Mouse (Mus musculus): ENCODE data around the gene Gm20716.

Gene Gm20716

GRCm38 (mm10) chr2:168230026-168230728, at the start of gene Gm20716, which contains the start of the genes Dpm1 and Mocs3:
Gene Gm20716, minus strand, starts transcription at chr2:168230364.
Gene Dpm1, minus strand, starts transcription at chr2:168230591.
Gene Mocs3, plus strand, starts transcription at chr2:168230622.
- peak; percentile 85 for DNase-seq

DNA sequence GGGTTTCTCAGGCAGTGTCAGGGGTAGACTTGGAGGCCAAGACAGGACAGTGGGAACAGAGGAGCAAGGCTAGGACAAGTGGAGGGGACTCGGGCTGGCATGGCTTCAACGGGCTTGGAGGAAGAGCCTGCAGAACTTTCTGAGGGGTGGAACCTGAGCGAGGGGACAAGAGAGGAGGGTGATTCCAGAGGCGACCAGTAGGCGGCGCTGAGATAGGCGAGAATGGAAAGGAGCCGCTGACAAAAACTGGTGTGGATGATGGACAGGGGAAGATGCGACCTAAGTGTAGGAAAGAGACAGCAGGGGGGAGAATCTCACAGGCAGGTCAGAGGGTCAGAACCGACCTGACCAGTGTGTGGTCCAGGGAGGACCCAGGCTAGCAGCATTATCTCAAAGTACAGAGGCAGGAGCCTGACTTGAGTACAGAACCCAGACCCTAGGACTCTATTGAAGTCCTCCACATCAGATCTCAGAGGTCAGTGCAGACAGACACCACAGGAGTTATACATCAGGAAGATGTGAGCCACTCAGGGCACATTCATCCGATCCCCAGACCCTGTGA, 44.3 kb upstream of the Gm20716 start:
- DNase-seq, result no peak

DNA sequence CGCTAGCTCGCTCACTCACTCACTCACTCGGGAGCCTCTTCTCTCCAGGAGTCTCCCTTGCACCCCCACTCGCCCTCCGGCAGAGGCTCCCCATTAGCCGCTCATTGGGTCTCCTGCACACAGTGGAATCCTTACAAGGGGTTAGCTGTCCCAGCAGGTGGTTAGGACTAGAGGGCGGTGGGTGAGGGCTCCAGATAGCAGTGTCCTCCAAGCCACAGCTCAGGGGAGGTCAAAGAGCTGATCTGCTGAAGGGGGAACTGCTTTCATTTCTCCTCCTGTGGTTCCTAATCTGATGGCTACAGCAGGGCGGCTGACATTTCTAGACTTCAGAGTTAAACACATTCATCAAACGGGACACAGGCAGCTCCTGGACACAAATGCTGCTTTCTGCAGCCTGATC, 43.2 kb upstream of the Gm20716 start:
- DNase-seq, result no peak

DNA sequence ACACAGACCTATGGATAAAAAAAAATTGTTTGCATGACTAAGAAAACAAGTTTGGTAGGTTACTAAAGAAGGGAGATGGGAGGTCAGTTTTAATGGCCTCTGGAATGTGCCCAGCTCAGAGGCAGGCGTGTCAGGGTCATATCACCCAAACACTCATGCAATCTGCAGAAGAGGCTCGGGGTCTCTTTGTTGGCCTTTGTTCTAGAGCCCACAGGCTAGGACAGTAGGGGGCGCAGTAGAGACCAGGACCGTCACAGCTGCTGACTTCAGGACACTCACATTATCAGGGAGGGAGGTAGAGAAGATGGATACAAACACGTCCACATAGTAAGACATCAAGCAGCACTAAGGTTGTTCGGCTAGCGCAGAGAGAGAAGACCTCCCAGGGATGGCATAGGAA, 37.9 kb upstream of the Gm20716 start:
- no peak for DNase-seq

DNA sequence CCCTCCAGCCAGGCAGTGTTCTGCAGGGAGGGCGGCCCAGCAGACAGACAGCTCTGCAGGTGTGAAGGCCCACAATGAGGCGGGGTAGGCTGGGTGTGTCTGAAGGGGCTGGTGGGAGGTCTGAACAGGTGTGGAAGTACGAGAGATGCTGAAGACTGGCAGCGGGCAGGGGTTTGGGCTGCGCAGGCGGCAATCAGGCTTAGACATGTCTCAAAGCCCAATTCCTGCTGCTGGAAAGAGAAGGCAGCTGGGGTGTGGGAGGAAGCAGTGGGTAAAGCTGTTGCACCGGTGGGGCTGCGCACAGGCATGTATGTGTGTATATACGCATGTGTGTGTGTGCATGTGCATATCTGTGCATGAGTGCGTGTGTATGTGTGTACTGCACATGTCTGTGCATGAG, 30.7 kb upstream of the Gm20716 start:
- DNase-seq, result peak; percentile 85

DNA sequence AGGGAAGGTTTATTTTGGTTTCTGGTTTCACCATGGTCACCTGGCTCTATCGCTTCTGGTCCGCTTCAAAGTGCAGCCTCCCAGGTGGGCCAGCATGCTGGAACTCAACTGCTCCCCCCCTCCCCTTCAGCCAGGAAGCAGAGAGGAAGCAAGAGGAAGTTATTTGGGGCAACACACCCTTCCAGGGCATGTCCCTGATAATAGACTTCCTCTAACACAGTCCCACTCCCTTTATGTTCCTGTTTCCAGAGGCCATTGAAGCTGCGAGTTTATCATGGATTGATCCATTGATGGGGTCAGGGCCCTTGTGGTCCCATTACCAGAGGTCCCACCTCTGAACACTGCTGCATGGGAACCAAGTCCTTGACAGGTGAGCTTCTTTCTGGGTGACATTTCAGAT, 30.0 kb upstream of the Gm20716 start:
- no peak for DNase-seq

- DNase-seq, result no peak
Observed at GRCm38 (mm10) chr2:168259046-168259445, 28.9 kb upstream of the Gm20716 start.

GRCm38 (mm10) chr2:168257188-168257587, 27.0 kb upstream of the Gm20716 start:
- no peak for DNase-seq

DNA sequence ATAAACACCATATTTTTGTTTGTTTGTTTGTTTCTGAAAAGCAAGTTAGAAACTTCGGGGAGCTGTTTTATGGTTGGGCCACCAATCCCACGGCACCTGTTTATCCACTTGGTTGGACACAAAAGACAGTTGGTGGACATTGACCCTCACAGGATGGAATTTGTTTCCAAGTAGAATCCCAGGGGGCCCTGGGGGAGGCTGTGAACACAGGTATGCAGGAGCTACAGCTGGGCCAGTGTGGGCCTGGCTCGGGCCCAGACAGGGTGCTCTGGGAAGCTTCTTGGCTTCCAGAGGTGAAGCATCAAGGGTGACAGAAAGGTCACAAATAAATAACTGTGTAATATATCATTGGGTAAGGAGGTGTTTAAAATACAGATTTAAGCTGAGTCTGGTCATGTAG, 26.3 kb upstream of the Gm20716 start:
- DNase-seq, result no peak

DNA sequence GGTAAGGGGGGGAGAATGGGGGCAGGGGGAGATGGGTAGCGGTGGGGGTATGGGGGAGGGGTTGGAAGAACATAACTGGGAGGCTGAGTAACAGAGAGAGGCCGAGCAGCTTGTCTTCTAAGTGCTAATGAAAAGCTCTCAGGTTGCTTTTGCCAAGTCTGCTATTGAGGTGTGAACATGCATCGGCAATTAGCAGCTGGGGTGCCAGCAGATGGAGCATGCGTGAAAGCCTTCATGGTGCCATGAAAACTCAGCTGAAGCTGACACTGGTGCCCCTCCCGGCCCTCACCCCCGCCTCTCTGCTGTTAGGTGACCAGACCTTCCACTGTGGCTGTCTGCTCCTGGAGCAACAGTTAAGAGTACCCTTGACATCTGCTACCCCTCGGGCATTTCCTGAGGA, 23.7 kb upstream of the Gm20716 start:
- DNase-seq, result peak; percentile 53

DNA sequence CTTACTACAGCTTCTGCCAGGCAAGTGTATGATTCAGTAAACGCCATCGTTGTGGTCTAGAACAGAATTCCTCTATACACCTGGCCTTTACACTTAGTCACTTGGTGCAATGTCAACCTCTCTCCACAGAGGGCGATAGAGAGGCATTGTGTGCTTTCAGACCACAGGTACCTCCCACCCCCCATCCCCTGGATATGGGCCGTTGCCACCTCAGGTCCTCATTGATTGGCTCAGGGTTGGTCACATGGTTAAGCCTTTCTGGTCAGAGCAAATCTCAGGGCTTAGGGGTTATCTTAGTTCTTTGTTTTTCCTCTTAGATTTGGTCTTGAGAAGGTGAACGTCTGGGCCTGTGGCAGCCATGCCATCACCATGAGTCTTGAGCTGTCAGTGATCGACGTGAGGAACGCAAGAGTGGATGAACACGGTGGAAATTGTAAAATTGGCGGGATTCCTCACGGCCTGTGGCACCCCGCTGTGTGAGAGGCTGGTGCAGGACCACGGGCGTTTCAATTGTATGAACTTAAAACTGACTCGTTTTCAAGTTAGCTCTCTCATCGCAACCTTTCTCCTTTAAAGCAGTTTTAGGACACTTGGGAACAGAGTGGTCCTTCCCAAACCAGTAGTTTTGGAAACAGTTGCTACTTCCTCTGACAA, 22.6 kb upstream of the Gm20716 start:
- DNase-seq, result no peak

GRCm38 (mm10) chr2:168250270-168250669, 20.1 kb upstream of the Gm20716 start:
- DNase-seq, result peak; percentile 84

- no peak for DNase-seq
Observed at GRCm38 (mm10) chr2:168248856-168249245, 18.7 kb upstream of the Gm20716 start.

DNA sequence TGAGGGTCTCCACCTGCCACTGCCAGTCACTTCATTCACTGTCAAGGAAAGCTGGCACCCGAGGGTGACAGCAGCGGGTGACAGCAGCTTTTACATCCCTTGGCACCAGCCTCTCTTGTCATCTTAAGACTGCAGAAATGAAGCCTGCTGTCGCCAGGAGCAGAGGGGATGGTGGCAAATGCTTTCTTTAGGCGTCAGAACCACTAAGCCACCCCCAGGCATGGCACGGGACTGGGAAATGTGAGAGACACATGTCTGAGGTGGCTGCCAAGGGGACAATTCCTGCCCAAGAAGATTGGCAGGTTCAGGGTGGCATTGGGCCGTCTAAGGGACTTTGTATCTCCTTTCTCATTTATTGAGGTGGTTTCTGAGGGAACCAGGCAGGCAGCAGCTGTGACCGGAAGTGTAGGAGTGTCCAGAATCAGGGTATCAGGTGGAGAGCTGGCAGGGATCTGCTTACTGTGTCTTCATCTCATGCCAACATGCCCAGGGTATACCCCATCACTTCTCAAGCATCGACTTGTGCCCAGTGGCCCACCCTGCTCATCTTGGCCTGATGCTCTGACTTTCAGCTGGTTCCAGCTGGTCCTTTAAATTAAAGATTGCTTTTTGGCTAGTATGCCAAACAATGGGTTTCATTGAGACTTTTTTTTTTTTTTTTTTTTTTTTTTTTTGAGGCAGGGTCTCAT, 18.1 kb upstream of the Gm20716 start:
- DNase-seq, result no peak

GRCm38 (mm10) chr2:168245571-168245970, 15.4 kb upstream of the Gm20716 start:
- no peak for DNase-seq

DNA sequence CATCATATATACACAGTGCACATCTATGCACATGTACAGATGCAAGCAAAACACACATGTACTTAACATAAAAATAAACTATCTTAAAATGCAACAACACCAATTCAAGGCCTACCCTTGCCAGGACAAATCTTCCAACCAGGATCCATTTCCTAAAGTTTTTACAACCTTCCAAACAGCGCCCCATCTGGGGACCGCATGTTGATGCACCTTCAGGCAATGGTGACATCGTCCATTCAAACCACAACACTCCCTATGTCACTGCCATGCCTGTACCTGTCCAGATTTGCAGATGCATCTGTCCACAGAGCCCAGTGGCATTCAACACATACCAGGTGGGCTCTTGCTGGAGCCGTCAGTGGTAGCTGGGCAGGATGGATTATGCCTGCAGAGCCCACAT, 13.1 kb upstream of the Gm20716 start:
- no peak for DNase-seq

DNA sequence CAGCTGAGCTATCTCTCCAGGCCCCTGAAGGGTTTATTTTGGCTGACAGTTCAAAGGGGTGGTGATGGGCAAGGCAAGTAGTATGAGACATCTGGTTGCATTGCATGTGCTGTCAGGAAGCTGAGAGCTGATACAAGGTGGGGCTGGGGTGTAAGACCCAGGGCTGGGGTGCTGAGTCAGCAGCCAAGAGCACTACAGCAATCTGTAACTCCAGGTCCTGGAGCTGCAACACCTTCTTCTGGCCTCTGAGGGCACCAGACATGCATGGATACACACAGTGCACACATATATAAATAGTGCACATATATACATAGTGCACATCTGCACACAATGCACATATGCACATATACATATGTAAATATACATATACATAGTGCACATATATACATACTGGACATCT, 12.7 kb upstream of the Gm20716 start:
- no peak for DNase-seq

DNA sequence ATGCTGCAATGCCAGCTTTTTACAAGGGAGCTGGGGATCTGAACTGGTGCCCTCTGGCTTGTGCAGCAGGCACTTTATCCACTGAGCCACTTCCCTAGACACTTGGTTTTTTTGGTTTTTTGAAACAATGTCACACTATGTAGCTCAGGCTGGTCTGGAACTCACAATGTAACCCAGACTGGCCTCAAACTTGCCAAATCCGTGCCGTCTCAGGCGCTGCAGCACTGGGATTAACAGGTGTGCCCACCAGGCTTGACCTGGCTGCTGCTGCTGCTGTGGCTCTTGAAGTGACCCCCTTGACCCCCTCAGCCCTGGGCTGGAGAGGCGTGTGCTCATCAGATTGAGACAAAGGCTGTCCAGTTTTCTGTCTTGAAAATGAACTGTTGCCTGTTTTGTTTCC, 8.2 kb upstream of the Gm20716 start:
- DNase-seq, result no peak

DNA sequence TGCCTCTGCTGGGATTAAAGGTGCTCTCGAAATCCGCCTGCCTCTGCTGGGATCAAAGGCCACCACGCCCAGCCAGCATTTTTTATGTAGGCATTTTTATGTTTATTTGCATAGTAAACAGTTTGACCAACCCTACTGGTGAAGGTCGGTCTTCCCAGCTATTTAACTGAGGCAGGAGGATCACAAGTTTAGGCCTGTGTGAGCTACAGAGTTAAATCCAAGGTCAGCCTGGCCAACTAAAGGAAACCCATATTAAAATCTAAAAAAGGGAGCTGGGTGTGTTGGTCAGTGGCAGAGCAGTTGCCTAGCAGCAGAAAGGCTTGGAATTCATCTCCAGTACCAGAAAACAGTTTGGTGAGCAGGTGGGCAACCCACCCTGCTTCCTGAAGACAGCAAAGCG, 3.1 kb upstream of the Gm20716 start:
- no peak for DNase-seq

DNA sequence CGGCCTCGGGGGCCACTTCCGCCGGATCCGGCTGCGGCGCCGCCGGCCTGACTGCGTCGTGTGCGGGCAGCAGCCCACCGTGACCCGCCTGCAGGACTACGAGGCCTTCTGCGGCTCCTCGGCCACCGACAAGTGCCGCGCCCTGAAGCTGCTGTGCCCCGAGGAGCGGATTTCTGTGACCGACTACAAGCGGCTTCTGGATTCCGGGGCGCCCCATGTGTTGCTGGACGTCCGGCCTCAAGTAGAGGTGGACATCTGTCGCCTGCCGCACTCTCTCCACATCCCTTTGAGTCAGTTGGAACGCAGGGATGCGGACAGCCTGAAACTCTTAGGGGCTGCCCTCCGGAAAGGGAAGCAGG, 1.3 kb upstream of the Gm20716 start:
- no peak for DNase-seq

DNA sequence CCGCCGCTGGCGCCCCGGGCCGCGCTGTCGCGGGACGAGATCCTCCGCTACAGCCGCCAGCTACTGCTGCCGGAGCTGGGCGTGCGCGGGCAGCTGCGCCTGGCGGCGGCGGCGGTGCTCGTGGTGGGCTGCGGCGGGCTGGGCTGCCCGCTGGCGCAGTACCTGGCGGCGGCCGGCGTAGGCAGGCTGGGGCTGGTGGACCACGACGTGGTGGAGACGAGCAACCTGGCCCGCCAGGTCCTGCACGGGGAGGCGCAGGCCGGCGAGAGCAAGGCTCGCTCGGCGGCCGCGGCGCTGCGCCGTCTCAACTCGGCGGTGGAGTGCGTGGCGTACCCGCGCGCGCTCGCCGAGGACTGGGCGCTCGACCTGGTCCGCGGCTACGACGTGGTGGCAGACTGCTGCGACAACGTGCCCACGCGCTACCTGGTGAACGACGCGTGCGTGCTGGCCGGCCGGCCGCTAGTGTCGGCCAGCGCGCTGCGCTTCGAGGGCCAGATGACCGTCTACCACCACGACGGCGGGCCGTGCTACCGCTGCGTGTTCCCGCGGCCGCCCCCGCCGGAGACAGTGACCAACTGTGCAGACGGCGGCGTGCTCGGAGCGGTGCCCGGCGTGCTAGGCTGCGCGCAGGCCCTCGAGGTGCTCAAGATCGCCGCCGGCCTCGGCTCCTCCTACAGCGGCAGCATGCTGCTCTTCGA, 758 bp upstream of the Gm20716 start:
- DNase-seq, result peak; percentile 22

DNA sequence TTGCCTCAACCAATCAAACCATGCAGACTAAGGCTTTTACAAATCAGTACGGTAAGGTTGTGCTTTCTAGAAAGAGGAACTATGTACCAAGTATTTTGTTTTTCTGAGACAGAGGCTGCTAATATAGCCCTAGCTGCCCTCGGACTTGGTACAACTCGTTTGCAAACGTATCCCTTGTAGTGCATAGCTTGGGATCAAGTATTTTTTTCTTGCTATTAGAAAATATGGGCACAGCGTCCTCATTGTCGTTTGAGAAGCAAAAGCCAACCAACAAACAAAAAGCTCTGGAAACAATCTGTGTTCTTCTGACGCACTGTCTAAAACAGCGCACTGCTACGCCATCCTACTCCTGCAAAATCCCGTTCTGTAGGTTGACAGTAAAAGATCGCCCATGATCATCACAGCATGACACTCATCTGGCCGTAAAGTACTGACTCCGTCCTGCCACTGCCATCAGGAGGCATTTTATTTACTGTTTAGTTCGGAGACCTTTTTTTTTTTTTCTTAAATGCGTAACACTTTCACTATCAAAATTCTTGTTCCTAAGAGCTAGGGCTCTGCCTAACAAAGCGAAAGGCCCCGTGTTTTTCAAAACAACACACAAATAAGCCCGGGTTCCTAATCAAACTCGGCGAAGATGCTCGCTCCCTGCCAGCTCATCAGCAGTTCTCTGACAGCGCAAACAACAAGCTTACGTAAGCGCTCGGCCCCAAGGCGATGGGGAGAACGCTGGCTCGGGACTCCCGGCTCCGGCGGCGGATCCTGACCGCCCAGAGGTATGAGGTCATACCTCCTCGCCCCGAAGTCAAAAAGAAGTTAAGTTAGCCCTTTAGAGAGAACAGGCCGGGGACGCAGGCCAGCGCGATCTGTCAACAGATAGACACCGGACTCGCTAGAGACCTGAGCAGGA, 793 bp downstream of the Gm20716 start:
- DNase-seq, result peak; percentile 30

Data from layer of hippocampus, adult 9-11 months (tissue).